Mouse (Mus musculus): ENCODE measurements around the gene B3gnt8. TPM values are rescaled to one million over a fixed set of nuclear protein-coding genes. Genes with fewer than 3 reads are reported as not detected.

Gene B3gnt8
- 1.2 and 1.4 TPM in 2 replicates for polyA plus RNA-seq (2012; rRNA removed)

GRCm38 (mm10) chr7:25626509-25627430, at the start of gene B3gnt8:
B3gnt8 (plus strand) TSS chr7:25626654.

GRCm38 (mm10) chr7:25615706-25616011, 10.8 kb upstream of the B3gnt8 start, which contains the start of gene Erich4:
Erich4 (minus strand) TSS chr7:25615892.

GRCm38 (mm10) chr7:25618865-25619721, 7.4 kb upstream of the B3gnt8 start, which contains the start of gene Dmac2:
Dmac2 (plus strand) TSS chr7:25619414.

GRCm38 (mm10) chr7:25658657-25659472, 32.4 kb downstream of the B3gnt8 start, which contains the start of the genes Bckdha and Exosc5:
Bckdha (minus strand) TSS chr7:25658981.
Exosc5 (plus strand) TSS chr7:25659164.

GRCm38 (mm10) chr7:25674719-25675300, 48.4 kb downstream of the B3gnt8 start, which contains the start of gene Tmem91:
Tmem91 (minus strand) TSS chr7:25675166.

GRCm38 (mm10) chr7:25680514-25681258, 54.2 kb downstream of the B3gnt8 start, which contains the start of gene B9d2:
B9d2 (plus strand) TSS chr7:25680780.

Other genes starting within 250 kb of the B3gnt8 start
- gene Lipe, start 227.9 kb upstream of the B3gnt8 start, polyA plus RNA-seq (2012; rRNA removed): 1.7 and 2.1 TPM in 2 replicates
- gene Cxcl17, start 213.8 kb upstream of the B3gnt8 start, polyA plus RNA-seq (2012; rRNA removed): not detected in 2 replicates
- gene Ceacam1, start 149.1 kb upstream of the B3gnt8 start, polyA plus RNA-seq (2012; rRNA removed): 2.7 and 3.0 TPM in 2 replicates
- gene Ceacam2, start 86.8 kb upstream of the B3gnt8 start, polyA plus RNA-seq (2012; rRNA removed): 0.01 TPM in 1 of 2 replicates, not detected in the other
- 0.37 and 0.44 TPM in 2 replicates for gene Erich4, start 10.8 kb upstream of the B3gnt8 start, polyA plus RNA-seq (2012; rRNA removed)
- 7.3 and 8.6 TPM in 2 replicates for gene Dmac2, start 7.2 kb upstream of the B3gnt8 start, polyA plus RNA-seq (2012; rRNA removed)
- 17.9 and 19.0 TPM in 2 replicates for gene Bckdha, start 32.3 kb downstream of the B3gnt8 start, polyA plus RNA-seq (2012; rRNA removed)
- 31.7 and 35.9 TPM in 2 replicates for gene Exosc5, start 32.5 kb downstream of the B3gnt8 start, polyA plus RNA-seq (2012; rRNA removed)
- 0.15 and 0.33 TPM in 2 replicates for gene Tmem91, start 48.5 kb downstream of the B3gnt8 start, polyA plus RNA-seq (2012; rRNA removed)
- 18.9 and 21.0 TPM in 2 replicates for gene B9d2, start 54.1 kb downstream of the B3gnt8 start, polyA plus RNA-seq (2012; rRNA removed)
- 13.6 and 20.5 TPM in 2 replicates for gene Tgfb1, start 60.3 kb downstream of the B3gnt8 start, polyA plus RNA-seq (2012; rRNA removed)
- 14.8 and 16.3 TPM in 2 replicates for gene Ccdc97, start 92.4 kb downstream of the B3gnt8 start, polyA plus RNA-seq (2012; rRNA removed)
- 23.4 and 28.7 TPM in 2 replicates for gene Hnrnpul1, start 128.1 kb downstream of the B3gnt8 start, polyA plus RNA-seq (2012; rRNA removed)
- 5.3 and 6.2 TPM in 2 replicates for gene Axl, start 162.1 kb downstream of the B3gnt8 start, polyA plus RNA-seq (2012; rRNA removed)
- gene Cyp2s1, start 190.3 kb downstream of the B3gnt8 start, polyA plus RNA-seq (2012; rRNA removed): 0.18 and 0.30 TPM in 2 replicates

Measured in liver, embryonic 14 days (tissue).